Mouse (Mus musculus) layer of hippocampus, adult 11-12 months (tissue): ENCODE measurements around the gene Adh7.

Experiments
- DNase-seq: peaks from one replicate; pipeline ENCODE4 v3.0.0; 2022; ENCODE audit warnings: low spot score

Adh7 gene

GRCm38 (mm10) chr3:138224363-138224954 is 6.9 kb downstream of the Adh7 start:
- no peak for DNase-seq

GRCm38 (mm10) chr3:138225331-138225730 is 7.8 kb downstream of the Adh7 start:
- no peak for DNase-seq

- no peak for DNase-seq
Observed at GRCm38 (mm10) chr3:138225853-138226252, 8.3 kb downstream of the Adh7 start.

- DNase-seq, result no peak
Observed at GRCm38 (mm10) chr3:138226476-138226875, 8.9 kb downstream of the Adh7 start.

- DNase-seq, result no peak
Observed at GRCm38 (mm10) chr3:138227082-138227481, 9.5 kb downstream of the Adh7 start.

- DNase-seq, result no peak
Observed at GRCm38 (mm10) chr3:138227782-138228181, 10.2 kb downstream of the Adh7 start.

GRCm38 (mm10) chr3:138229448-138229847 is 11.9 kb downstream of the Adh7 start:
- no peak for DNase-seq

GRCm38 (mm10) chr3:138230266-138230665 is 12.7 kb downstream of the Adh7 start:
- DNase-seq, result no peak

- no peak for DNase-seq
Observed at GRCm38 (mm10) chr3:138231531-138231930, 14.0 kb downstream of the Adh7 start.

GRCm38 (mm10) chr3:138236546-138237163 is 19.1 kb downstream of the Adh7 start:
- no peak for DNase-seq

- DNase-seq, result no peak
Observed at GRCm38 (mm10) chr3:138238046-138238445, 20.5 kb downstream of the Adh7 start.

GRCm38 (mm10) chr3:138239461-138239860 is 21.9 kb downstream of the Adh7 start:
- no peak for DNase-seq

GRCm38 (mm10) chr3:138240411-138240810 is 22.9 kb downstream of the Adh7 start:
- no peak for DNase-seq

- no peak for DNase-seq
Observed at GRCm38 (mm10) chr3:138240942-138241341, 23.4 kb downstream of the Adh7 start.

GRCm38 (mm10) chr3:138241371-138241770 is 23.8 kb downstream of the Adh7 start:
- no peak for DNase-seq

- no peak for DNase-seq
Observed at GRCm38 (mm10) chr3:138242021-138242726, 24.6 kb downstream of the Adh7 start.

GRCm38 (mm10) chr3:138242933-138243332 is 25.4 kb downstream of the Adh7 start:
- DNase-seq, result no peak

- DNase-seq, result no peak
Observed at GRCm38 (mm10) chr3:138244338-138244874, 26.8 kb downstream of the Adh7 start.

- no peak for DNase-seq
Observed at GRCm38 (mm10) chr3:138246511-138247020, 29.0 kb downstream of the Adh7 start.

- DNase-seq, result no peak
Observed at GRCm38 (mm10) chr3:138247241-138247640, 29.7 kb downstream of the Adh7 start.

- DNase-seq, result no peak
Observed at GRCm38 (mm10) chr3:138248011-138248410, 30.5 kb downstream of the Adh7 start.

- DNase-seq, result no peak
Observed at GRCm38 (mm10) chr3:138248746-138249145, 31.2 kb downstream of the Adh7 start.

- DNase-seq, result no peak
Observed at GRCm38 (mm10) chr3:138251156-138251555, 33.6 kb downstream of the Adh7 start.
